Mouse (Mus musculus) thymus, postnatal 10 days (tissue): ENCODE data around the gene Rps4x.

Experiments
- DNase-seq, 2 experiments: peaks; one replicate each; pipeline ENCODE4 v3.0.0; 2021; ENCODE audit warnings: low spot score in 2 of 2

Gene Rps4x

GRCm38 (mm10) chrX:102188712-102189497 lies at the start of gene Rps4x:
Gene Rps4x, minus strand, starts transcription at chrX:102189394.
- peak; percentile 73 to 78 for DNase-seq

DNA sequence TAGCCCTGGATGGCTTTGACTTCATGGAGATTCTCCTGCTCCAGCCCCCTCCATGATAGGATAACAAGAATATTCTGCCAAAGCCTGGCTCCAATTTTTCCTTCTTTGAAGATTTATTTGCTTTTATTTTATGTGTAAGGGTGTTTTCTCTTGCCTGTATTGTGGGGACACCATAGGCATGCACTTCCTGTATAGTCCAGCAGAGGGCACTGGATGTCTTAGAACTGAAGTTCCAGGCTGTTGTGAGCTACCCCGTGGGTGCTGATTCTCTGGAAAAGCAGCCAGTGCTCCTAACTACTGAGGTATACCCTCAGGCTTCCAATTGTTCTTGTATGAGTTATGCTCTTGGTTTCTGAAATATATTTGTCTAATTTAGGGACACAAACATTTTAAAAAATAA lies 29.9 kb upstream of the Rps4x start:
- DNase-seq: peak; percentile 6 to 38

DNA sequence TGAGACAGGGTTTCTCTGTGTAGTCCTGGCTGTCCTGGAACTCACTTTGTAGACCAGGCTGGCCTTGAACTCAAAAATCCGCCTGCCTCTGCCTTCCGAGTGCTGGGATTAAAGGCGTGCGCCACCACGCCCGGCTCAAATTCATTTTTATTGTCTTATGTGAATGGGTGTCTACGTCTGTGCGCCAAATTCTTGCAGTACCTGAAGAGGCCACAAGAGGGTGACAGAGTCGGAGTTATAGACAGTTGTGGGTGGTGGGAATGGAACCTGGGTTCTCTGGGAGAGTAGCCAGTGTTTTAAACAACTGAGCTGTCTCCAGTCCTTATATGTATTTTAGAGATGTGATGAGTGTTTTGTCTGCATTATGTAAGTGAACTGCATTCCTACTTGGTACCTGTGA lies 26.2 kb upstream of the Rps4x start:
- peak in 1 of 2 experiments; percentile 41 for DNase-seq

GRCm38 (mm10) chrX:102190840-102191239 lies 1.6 kb upstream of the Rps4x start:
- DNase-seq: no peak

DNA sequence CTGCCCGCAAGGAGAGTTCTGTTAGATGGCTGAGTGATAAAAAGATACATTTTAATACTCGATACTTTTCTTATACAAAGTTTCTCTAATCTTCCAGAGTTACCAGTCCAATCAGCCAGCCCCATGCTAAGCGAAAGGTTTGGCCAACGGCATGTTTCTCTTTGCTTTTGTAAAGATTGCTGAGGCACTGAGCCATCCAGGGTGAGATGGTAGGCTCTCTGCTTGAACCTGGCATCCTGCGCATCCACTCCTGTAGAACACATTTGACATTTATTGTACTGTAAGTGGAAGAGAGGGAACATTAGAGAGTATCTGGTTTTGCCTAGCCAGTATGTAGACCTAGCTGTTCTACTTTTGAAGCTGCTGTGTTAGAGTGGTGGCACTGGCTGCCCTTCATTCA lies 387 bp upstream of the Rps4x start:
- DNase-seq: no peak

DNA sequence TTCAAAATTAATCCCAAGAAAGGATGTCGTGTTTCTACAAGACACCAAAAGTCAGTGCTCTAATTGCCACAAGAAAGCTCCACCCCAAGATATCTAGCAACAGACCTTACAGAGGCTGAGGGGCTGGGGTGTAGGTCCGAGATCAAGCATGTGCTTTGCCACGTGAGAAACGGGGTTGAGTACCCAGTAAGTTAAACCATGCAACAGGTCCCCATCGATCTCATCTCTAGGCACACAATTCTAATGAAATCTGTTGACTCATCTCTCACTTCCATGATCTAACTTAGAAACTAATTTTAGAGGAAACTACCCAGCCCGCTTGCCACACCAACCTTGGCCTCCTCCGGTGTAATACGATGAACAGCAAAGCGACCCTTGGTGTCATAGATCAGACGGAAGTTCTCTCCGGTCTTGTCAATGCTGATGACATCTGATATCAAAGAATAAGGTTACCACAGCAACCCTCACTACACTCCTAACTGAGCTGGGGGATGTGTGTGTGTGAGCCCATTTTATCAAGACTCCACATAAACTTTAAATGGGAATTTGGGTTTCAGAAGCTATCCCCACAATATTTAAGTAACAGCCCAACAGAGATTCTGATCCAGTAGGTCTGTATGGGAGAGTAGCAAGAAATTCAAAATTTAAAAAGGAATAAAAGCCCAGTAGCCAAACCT lies 2.0 kb downstream of the Rps4x start:
- DNase-seq: no peak

DNA sequence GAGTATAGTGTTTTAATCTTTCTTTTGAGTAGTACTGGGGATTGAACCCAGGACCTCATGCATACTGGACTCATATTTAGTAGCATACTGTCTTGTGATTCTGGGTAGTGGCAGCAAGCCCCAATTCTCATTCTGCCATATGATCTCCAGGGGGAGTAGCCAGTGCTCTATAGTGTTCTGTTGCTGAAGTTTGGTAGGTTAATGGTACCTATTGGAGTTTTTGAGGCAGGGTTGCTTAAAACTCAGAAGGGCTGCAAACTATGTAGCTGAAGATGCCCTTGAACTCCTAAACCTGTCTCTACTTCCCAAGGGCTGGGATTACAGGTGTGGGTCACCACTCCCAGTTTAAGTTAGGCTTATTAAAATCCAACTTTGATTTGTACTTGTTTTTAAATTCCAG lies 6.6 kb downstream of the Rps4x start:
- no peak for DNase-seq

- DNase-seq: no peak
These were observed 13.5 kb downstream of the Rps4x start for GRCm38 (mm10) chrX:102175538-102176287.

DNA sequence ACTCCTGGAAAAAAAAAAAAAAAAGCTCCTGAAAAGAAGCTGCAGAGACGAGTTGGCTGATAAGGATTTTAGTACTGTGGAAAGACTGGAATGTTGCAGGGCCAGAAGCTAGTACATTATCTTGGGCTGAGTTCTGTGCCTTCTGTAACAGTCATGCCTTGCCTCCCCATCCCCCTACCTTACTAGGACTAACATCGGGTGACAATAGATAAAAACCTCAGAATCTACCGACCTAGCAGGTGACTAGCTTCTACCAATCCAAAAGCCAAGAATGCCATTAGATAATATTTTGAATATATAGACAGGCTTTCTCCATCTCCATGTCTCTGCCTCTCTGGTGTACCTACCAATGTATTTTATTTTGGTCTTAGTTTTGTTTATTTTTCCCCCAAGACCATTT lies 18.3 kb downstream of the Rps4x start:
- DNase-seq: no peak

GRCm38 (mm10) chrX:102170135-102170534 lies 19.1 kb downstream of the Rps4x start:
- no peak for DNase-seq

DNA sequence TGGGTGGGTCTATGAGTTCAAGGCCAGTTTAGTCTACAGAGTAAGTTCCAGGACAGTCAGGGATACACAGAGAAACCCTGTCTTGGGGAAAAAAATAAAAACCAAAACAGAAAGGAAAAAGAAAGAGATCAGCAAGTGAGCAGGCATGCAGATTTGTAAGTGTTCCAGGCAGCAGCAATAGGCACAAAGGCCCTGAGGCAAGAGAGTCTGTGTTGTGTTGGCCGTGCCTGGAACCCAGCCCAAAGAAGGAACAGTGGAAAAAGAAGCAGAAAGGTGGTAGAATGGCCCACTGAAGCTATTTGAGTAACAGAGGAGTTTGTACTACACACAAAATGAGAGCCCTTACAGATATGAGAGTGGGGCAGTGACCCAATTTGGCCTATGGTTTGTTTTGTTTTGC lies 19.5 kb downstream of the Rps4x start:
- DNase-seq: no peak

GRCm38 (mm10) chrX:102166986-102167385 lies 22.2 kb downstream of the Rps4x start:
- no peak for DNase-seq

DNA sequence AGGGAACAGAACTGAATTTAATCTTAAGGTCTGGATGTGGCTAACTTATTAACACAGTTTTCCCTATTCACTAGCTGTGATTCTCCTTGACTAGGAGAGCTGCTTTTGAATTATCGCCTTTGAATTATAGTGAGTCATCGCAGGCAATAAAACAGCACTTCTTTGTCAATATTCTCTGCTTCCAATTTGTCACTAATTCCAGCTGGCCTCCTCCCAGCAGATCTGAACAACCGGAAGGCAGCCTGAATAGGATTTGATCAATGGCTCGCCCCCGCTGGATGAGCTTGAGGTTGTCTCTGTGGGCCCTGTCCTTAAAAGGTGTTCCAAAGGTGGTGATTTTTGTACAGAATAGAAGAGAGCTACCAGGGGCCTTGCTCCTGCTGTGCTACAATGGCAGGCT lies 22.7 kb downstream of the Rps4x start:
- DNase-seq: no peak

DNA sequence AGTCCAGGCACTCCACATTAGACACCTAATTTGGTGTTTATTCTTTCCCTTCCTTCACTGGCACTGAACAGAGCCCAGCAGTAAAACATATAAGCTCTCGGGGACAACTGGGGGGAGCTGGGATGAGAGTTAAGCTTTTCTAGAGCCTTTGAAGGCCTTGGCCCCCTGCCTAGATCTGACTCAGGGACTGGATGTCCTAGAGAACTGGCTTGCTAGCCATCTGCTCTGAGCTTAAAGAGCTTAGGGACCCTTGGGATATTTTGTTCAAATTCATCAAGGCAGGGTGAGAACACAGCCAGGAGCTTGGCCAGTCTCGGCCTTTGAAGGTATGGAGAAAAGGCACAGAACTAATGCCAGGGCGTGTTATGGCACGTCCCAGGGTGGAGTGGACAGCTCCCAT lies 25.7 kb downstream of the Rps4x start:
- no peak for DNase-seq

- DNase-seq: no peak
These were observed 26.1 kb downstream of the Rps4x start for GRCm38 (mm10) chrX:102163096-102163495.

GRCm38 (mm10) chrX:102160528-102160927 lies 28.7 kb downstream of the Rps4x start:
- no peak for DNase-seq

GRCm38 (mm10) chrX:102159778-102160177 lies 29.4 kb downstream of the Rps4x start:
- peak; percentile 17 to 42 for DNase-seq

GRCm38 (mm10) chrX:102157423-102157791 lies 31.8 kb downstream of the Rps4x start:
- DNase-seq: no peak

- DNase-seq: peak; percentile 83 to 84
These were observed 32.4 kb downstream of the Rps4x start, which contains the start of gene Ercc6l for GRCm38 (mm10) chrX:102156618-102157422. Gene Ercc6l, minus strand, starts transcription at chrX:102157091.

DNA sequence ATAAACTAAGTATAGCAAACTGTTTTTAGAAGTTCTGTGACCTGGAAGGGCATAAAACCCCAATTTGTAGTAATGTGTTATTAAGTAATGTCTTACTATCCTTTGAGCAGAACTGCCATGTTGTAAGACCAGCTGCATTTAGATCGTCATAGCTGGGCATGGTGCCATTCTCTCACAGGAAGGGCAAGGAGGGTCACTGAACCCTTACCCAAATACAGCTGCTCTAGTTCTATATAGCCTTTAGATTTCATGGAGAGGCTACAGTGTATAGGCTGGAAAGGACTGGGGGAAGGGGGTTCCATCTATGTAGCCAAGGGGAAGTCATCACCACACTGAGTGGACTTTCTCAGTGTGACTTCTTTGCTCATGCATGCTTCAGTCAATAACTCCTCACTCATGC lies 48.0 kb downstream of the Rps4x start:
- no peak for DNase-seq
